Mouse (Mus musculus) layer of hippocampus, adult 2 months (tissue): Measurements from ENCODE around the gene Olfr54. TPM values are rescaled to one million over a fixed set of nuclear protein-coding genes. Genes with fewer than 3 reads are reported as not detected.

Experiments used
- DNase-seq, 2 experiments: peaks; one replicate each; pipeline ENCODE4 v3.0.0; 2022; ENCODE audit warnings: low spot score in 2 of 2
- H3K27ac ChIP-seq: fragments of 200-600 bp; 2 replicates; pipeline ENCODE4 v1.8.1; 2022
- H3K4me3 ChIP-seq: fragments of 200-600 bp; 2 replicates; pipeline ENCODE4 v1.8.1; 2022; ENCODE audit warnings: mild to moderate bottlenecking
- CTCF ChIP-seq: fragments of 200-600 bp; conservative IDR thresholded peaks from 2 replicates; pipeline ENCODE4 v1.8.1; 2022; ENCODE audit warnings: antibody characterized with exemption, mild to moderate bottlenecking, moderate library complexity
- total RNA-seq, 2 experiments: library from RNA; stranded (reverse); gene quantifications; 2 replicates each; pipeline ENCODE4 v1.2.3; 2021

The Olfr54 gene
- total RNA-seq, 2 experiments from 2014 or later: not detected

DNA sequence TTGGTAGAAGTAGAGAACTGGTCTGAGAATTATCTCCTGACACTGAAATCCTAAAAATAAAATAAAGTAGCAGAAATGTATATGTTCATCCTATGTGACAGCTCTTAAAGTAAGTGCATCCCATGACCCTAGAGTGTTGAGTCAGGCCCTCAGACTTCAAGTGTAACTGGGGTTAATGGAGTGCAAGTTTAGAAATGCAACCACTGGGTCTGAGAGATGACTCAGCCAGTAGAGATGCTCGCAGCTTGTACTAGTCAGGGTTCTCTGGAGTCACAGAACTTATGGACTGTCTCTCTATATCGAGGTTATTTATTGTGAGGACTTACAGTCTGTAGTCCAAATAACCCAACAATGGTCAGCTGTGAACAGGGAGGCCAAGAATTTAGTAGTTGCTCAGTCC lies 37.6 kb downstream of the Olfr54 start:
- DNase-seq: no peak
- Histone ChIP-seq H3K27ac (no peak overlapping the region), H3K4me3 (no peak overlapping the region)
- TF ChIP-seq CTCF: no peak

DNA sequence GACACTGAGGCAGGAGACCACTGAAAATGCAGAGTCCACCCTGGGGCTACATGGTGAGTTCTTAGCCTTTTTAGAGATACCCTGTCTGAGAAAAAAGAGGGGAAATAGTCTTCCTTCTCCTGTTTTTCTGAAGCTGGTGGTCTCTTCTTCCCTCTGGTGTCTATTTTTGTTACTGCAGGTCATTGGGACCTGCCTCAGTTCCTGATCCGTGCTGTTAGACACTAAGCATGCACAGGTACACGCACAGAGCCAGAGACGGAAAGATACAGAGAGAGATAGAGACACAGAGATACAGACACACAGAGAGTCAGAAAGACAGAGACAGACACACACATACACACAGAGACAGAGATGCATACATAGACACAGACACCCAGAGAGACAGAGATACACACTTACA lies 39.2 kb downstream of the Olfr54 start:
- DNase-seq: peak in 1 of 2 experiments; percentile 30
- peak; percentile 76 for TF ChIP-seq CTCF
- H3K27ac ChIP-seq: no peak overlapping the region
- H3K4me3 ChIP-seq: no peak overlapping the region

DNA sequence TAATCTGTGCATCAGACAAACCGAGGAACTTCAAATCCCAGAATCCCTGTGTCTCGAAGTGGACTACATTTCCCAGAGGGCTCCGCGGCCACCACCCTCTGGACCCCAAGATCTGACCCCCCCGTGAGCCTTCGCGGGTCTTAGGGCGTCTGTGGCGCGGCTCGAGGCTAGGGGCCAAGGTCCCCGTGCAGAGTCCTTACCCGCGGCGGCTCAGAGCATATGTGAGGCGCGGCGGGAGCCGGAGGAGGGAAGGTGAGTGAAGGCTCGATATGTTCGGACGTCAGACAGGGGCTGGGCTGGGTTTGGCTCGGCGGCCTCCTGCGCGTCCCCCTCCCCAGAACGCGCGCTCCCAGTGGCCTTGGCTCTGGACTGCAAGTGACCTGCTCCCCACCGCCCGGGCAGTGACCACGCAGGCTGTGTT lies 45.1 kb downstream of the Olfr54 start, which contains the start of gene Zfp354a:
Zfp354a (plus strand) TSS at position 107 of the 421 bp plus-strand sequence.
- H3K27ac ChIP-seq: peak within 1 kb of the TSS; percentile 87
- H3K4me3 ChIP-seq: peak within 1 kb of the TSS; percentile 90
- TF ChIP-seq CTCF: no peak; the same call in 1 of the 2 replicates
- DNase-seq: peak; percentile 74 to 79

DNA sequence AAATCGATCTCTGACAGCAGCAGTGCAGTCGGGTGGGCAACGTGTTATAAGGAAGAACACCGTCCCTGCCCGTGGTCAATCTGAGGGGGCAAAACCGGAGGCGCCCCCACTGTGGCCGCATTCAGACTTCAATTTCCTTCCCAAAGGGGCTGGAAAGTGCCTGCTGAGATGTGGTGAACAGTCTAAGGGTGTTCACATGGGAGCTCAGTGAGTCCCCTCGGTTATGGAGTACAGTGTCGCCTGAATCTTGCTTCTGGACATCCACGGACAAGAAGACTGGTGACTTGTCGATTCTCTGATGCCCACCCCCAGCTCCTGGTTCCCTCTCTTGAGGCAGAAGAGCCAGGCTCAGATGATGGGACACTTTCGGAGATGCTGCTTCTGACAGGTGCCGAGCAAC lies 45.6 kb downstream of the Olfr54 start:
- no peak for DNase-seq
- Histone ChIP-seq H3K27ac (peak overlapping the region; percentile 87), H3K4me3 (peak overlapping the region; percentile 90)
- no peak for TF ChIP-seq CTCF

DNA sequence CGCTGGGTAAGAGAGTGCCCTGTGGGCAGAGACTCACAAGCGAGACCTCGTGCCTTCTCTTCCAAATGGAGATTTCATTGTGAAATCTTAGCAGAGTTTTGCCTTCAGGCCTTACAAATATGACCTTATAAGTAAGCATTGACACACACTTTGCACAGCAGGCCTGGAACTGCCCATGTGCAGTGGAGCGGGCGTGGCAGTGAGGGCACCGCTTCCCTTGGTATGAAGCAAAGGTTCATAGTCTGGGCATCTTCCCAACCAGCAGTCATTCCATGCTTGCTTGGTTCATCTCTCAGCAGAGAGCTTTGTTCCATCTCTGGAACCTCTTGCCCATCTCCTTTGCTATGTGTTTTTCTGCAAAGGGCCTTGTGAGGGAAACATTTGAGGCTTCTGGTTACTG lies 46.9 kb downstream of the Olfr54 start:
- TF ChIP-seq CTCF: no peak
- Histone ChIP-seq H3K27ac (no peak overlapping the region), H3K4me3 (no peak overlapping the region)
- no peak for DNase-seq

DNA sequence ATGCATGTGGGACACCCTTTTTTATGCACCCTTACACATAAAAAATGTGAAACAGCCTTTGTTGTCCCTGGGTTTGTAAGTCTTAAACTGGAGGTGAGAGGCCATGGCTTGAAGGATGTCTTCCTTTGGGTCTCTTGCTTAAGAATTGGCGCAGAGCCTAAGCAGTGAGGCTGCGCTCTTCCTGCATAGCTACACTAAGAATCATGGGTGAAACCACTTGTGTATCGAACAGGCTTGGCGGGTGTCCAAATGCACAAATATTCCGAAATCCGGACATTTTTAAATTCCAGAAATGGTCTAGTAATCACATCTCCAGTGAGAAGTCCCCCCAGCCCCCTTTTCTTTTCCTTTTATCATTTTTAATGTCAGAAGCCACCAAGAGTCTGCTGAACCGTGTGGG lies 49.2 kb downstream of the Olfr54 start:
- Histone ChIP-seq H3K27ac (no peak overlapping the region), H3K4me3 (no peak overlapping the region)
- TF ChIP-seq CTCF: no peak
- DNase-seq: no peak

DNA sequence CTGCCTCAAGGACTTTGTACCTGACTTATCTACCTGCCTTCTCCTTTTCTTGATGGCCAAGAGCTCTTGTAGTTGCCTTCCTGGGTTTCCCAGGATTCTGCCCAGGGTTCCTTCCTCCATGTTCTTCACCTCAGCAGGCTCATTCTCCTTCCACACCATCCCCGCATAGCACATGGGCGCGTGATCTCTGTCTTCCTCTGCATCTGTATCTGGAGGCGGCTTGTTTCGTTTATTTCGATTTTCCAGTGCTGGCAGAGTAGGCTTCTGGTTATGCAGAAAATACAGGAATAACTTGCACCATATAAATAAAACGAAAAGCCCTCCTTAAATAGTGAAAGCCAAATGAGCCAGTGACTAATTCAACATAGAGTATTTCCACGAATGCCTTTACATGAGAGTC lies 49.8 kb downstream of the Olfr54 start:
- H3K4me3 ChIP-seq: no peak overlapping the region
- H3K27ac ChIP-seq: no peak overlapping the region
- no peak for DNase-seq
- TF ChIP-seq CTCF: no peak

Other genes starting within 250 kb of the Olfr54 start
- gene Zfp354c, start 186.5 kb upstream of the Olfr54 start, total RNA-seq: 10 to 100 TPM; 40.8 to 49.6 TPM
- 1 to 10 TPM; 4.0 to 4.1 TPM for gene Zfp879, start 172.7 kb upstream of the Olfr54 start, total RNA-seq
- gene Grm6, start 163.6 kb upstream of the Olfr54 start, total RNA-seq: not detected
- 1 to 10 TPM; 5.3 to 6.4 TPM for gene Zfp454, start 126.6 kb upstream of the Olfr54 start, total RNA-seq
- gene Zfp2, start 98.1 kb upstream of the Olfr54 start, total RNA-seq: 10 to 100 TPM; 20.1 to 20.2 TPM
- gene Zfp354b, start 82.6 kb upstream of the Olfr54 start, total RNA-seq: 1 to 10 TPM; 6.3 to 8.1 TPM
- gene 4933414I15Rik, start 70.5 kb upstream of the Olfr54 start, total RNA-seq: not detected
- gene Prop1, start 60.5 kb upstream of the Olfr54 start, total RNA-seq: not detected
- gene Olfr1378, start 47.7 kb upstream of the Olfr54 start, total RNA-seq: not detected
- gene Olfr1377, start 32.3 kb upstream of the Olfr54 start, total RNA-seq: not detected
- gene Olfr51, start 10.6 kb upstream of the Olfr54 start, total RNA-seq: not detected
- not detected for gene Olfr1375, start 33.9 kb downstream of the Olfr54 start, total RNA-seq
- 1 to 10 TPM; 7.3 to 8.3 TPM for gene Zfp354a, start 45.0 kb downstream of the Olfr54 start, total RNA-seq
- gene Gm12569, start 206.2 kb downstream of the Olfr54 start, total RNA-seq: not detected
- 100 to 1,000 TPM; 113 to 130 TPM for gene Clk4, start 247.5 kb downstream of the Olfr54 start, total RNA-seq
- gene BC049762, start 248.8 kb downstream of the Olfr54 start, total RNA-seq: under 1 TPM in 1 of 2 experiments, not detected in 1; 0.44 TPM